In genomic region chr5:23440572-23440971, GRCm38 (mm10) we compare ENCODE assay signal across 35 mouse cellular contexts.
"Had no signal": no experiment of that assay in that cellular context is flagged by ENCODE, and none has a peak within 500 bp of the region (broad histone marks: within the 10 kb centered on the region; RNA-seq: fewer than 3 reads in every experiment).

No protein-coding gene starts in this region.

- H3K27me3 ChIP-seq: heart, embryonic 12.5 days; heart, embryonic 13.5 days; heart, embryonic 15.5 days; hindbrain, embryonic 12.5 days; hindbrain, embryonic 13.5 days; hindbrain, embryonic 15.5 days; intestine, embryonic 15.5 days; kidney, embryonic 15.5 days had no signal

- H3K4me1 ChIP-seq: intestine, embryonic 15.5 days had no signal

- ATAC-seq: hindbrain, embryonic 16.5 days; hindbrain, postnatal 0 days; inflammation-experienced regulatory T-cells, adult 6 months; intestine, embryonic 15.5 days; intestine, embryonic 16.5 days; intestine, postnatal 0 days had no signal

- DNase-seq: heart, postnatal 10 days; heart, postnatal 14 days; heart, postnatal 36 days; heart, postnatal 4 days; kidney, adult 11 months; kidney, adult 18-20 months; kidney, adult 2 months; kidney, adult 8-10 months; kidney, adult 9 months; kidney, postnatal 10 days; kidney, postnatal 14 days; kidney, postnatal 25 days; kidney, postnatal 36 days; kidney, postnatal 4 days; layer of hippocampus, adult 9-11 months; layer of hippocampus, postnatal 36 days had no signal

- H3K9me3 ChIP-seq: heart, embryonic 10.5 days; heart, embryonic 12.5 days; heart, embryonic 13.5 days; heart, embryonic 15.5 days; hindbrain, embryonic 10.5 days; hindbrain, embryonic 12.5 days; hindbrain, embryonic 13.5 days; hindbrain, embryonic 15.5 days; intestine, embryonic 15.5 days; kidney, embryonic 15.5 days had no signal

- H3K9ac ChIP-seq: heart, embryonic 12.5 days; heart, embryonic 13.5 days; heart, embryonic 15.5 days; hindbrain, embryonic 12.5 days; hindbrain, embryonic 13.5 days; hindbrain, embryonic 14.5 days; hindbrain, embryonic 15.5 days; intestine, embryonic 15.5 days; kidney, embryonic 15.5 days had no signal

- H3K4me3 ChIP-seq: heart, embryonic 10.5 days; heart, embryonic 12.5 days; heart, embryonic 13.5 days; heart, embryonic 15.5 days; hindbrain, embryonic 10.5 days; hindbrain, embryonic 12.5 days; hindbrain, embryonic 13.5 days; hindbrain, embryonic 15.5 days; intestine, embryonic 15.5 days; kidney, embryonic 15.5 days; layer of hippocampus, adult 2 months had no signal

- H3K36me3 ChIP-seq: heart, embryonic 10.5 days; heart, embryonic 12.5 days; heart, embryonic 13.5 days; heart, embryonic 15.5 days; hindbrain, embryonic 10.5 days; hindbrain, embryonic 12.5 days; hindbrain, embryonic 13.5 days; hindbrain, embryonic 15.5 days; intestine, embryonic 15.5 days; kidney, embryonic 15.5 days had no signal

- H3K4me2 ChIP-seq: heart, embryonic 11.5 days; heart, embryonic 12.5 days; heart, embryonic 13.5 days; heart, embryonic 15.5 days; hindbrain, embryonic 12.5 days; hindbrain, embryonic 13.5 days; intestine, embryonic 15.5 days; kidney, embryonic 15.5 days had no signal

- H3K27ac ChIP-seq: heart, embryonic 10.5 days; heart, embryonic 13.5 days; heart, embryonic 15.5 days; hindbrain, embryonic 10.5 days; hindbrain, embryonic 12.5 days; hindbrain, embryonic 13.5 days; hindbrain, embryonic 14.5 days; hindbrain, embryonic 15.5 days; hindbrain, postnatal 0 days; intestine, embryonic 15.5 days; kidney, embryonic 15.5 days; kidney, postnatal 0 days; layer of hippocampus, adult 2 months had no signal
